Comparison of ENCODE assay signal across 11 mouse cellular contexts in the genomic region with DNA sequence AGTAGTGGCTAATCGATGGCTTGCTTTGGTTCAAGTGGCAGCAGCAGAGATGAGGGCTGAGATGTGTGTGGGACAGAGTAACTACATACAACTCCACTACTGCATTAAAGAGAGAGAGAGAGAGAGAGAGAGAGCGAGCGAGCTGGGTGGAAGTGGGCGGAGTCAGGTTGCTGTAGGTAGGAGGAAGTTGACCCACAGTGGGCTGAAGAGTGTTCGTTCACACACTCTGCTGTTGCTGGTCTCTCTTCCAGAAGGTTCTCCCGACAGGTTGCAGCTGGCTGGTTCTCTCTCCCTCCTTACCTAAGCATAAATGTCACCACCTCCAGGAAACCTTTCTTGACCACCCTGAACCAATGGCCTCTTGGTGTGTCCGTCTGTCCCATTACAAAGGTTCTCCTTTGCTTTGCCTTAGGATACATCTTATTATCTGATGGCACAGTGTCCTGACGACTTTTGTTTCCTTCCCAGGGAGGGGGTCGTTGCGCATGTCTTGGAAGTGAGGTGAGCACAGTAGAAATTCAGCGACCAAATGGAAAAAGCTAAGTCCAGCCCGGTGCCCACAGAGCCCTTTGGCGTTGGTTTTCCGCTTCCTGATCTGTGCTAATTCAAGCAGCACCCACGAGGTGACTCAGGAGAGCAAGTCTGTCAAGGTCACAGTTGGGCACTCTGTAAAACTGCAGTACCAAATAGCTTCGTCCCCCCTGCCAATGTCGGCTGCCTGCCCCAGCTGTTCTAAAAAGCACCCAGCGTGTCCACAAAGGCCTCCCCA. TPM values are rescaled to one million over a fixed set of nuclear protein-coding genes. Genes with fewer than 3 reads are reported as not detected.
DNase-seq lines count a peak whose midpoint lies in the region; ATAC-seq and TF ChIP-seq lines count a peak whose summit lies in the region.
"Had no signal": no experiment of that assay in that cellular context is flagged by ENCODE, and none has a peak within 500 bp of the region (broad histone marks: within the 10 kb centered on the region; RNA-seq: fewer than 3 reads in every experiment).

No protein-coding gene starts in this region.

- WGBS in kidney, embryonic 15.5 days: 73% methylated on average over 18 of the region's 18 CpGs
- 5% methylated on average over 18 of the region's 18 CpGs for WGBS in spleen, adult 2 months
- WGBS in lung, adult 2 months: 58% methylated on average over 18 of the region's 18 CpGs

- 0 out of 2 replicates have a peak, but pooled peaks cover 3% of the 10 kb centered on the region for H3K9me3 ChIP-seq in kidney, embryonic 15.5 days (replicated peaks)

- peak overlapping the region; percentile 56; the same call in 1 of the 2 replicates for H3K27ac ChIP-seq in kidney, embryonic 15.5 days
- peak overlapping the region; percentile 94 for H3K27ac ChIP-seq in spleen, adult 2 months (ENCODE audit: insufficient read depth, low read length)

- H3K4me1 ChIP-seq in kidney, embryonic 15.5 days: peaks cover 26% of the 10 kb centered on the region
- H3K4me1 ChIP-seq in spleen, adult 2 months (ENCODE audit: control insufficient read depth, insufficient read depth, insufficient read length): peaks cover 33% of the 10 kb centered on the region; the same call in 1 of the 2 replicates
- peaks cover 2% of the 10 kb centered on the region; the same call in 1 of the 2 replicates for H3K4me1 ChIP-seq in lung, adult 2 months (ENCODE audit: control insufficient read depth, insufficient read depth, low read length)

- DNase-seq in adrenal gland, postnatal 10 days: peak; percentile 52
- DNase-seq in adrenal gland, postnatal 25 days: no peak
- DNase-seq in T-cell, adult 2 months (ENCODE audit: low spot score): peak; percentile 72
- DNase-seq in spleen, adult 2 months (ENCODE audit: low read depth in 1 of 2, low spot score in 2 of 2): peak; percentile 74 to 77
- no peak for DNase-seq in urinary bladder, adult 18-20 months (ENCODE audit: low spot score in 2 of 2)
- DNase-seq in right cerebral cortex, adult 18-20 months: no peak
- no peak for DNase-seq in lung, adult 2 months

- H3K27me3 ChIP-seq in kidney, embryonic 15.5 days: no peaks in the 10 kb centered on the region
- H3K27me3 ChIP-seq in spleen, adult 2 months (ENCODE audit: control insufficient read depth, insufficient read depth, low read length): no peaks in the 10 kb centered on the region

- no peak for TF ChIP-seq CTCF in spleen, adult 2 months (IDR thresholded peaks at IDR 0.05; ENCODE audit: extremely low read depth, insufficient read depth, insufficient read length, insufficient replicate concordance)
- no peak for TF ChIP-seq CTCF in lung, adult 2 months (IDR thresholded peaks at IDR 0.05; ENCODE audit: insufficient read depth, low read length)

- ATAC-seq in kidney, embryonic 15.5 days (replicated peaks; ENCODE audit: low FRiP score): 0 out of 2 replicates have a peak, but pooled peaks have one; percentile 24
- ATAC-seq: forebrain, embryonic 16.5 days had no signal

- H3K9ac ChIP-seq in kidney, embryonic 15.5 days: no peak overlapping the region

- H3K4me2 ChIP-seq in kidney, embryonic 15.5 days: no peak overlapping the region

- no peak overlapping the region for H3K4me3 ChIP-seq in kidney, embryonic 15.5 days (replicated peaks)
- peak overlapping the region; percentile 26 for H3K4me3 ChIP-seq in spleen, adult 2 months (ENCODE audit: extremely low read depth, insufficient read depth, insufficient read length)
- no peak overlapping the region for H3K4me3 ChIP-seq in lung, adult 2 months (replicated peaks; ENCODE audit: extremely low read depth, low read depth, low read length)

- TF ChIP-seq POLR2A in spleen, adult 2 months (IDR thresholded peaks at IDR 0.05; ENCODE audit: low read depth, low read length): peak; percentile 82
- no peak for TF ChIP-seq POLR2A in lung, adult 2 months (IDR thresholded peaks at IDR 0.05; ENCODE audit: borderline replicate concordance, extremely low read depth, low read depth, low read length)

- peaks cover 12% of the 10 kb centered on the region; the same call in 1 of the 2 replicates for H3K36me3 ChIP-seq in kidney, embryonic 15.5 days
- peaks cover 13% of the 10 kb centered on the region; the same call in 1 of the 2 replicates for H3K36me3 ChIP-seq in spleen, adult 2 months (ENCODE audit: control insufficient read depth, insufficient read depth, low read length)

RNA-seq across cellular contexts. Expression of a gene that starts 6.7 kb away (rescaled TPM):
- total RNA-seq in adrenal gland, postnatal 10 days (2021): 1 to 10 TPM; 1.6 to 1.8 TPM
- 1.1 and 1.6 TPM in 2 replicates for total RNA-seq in adrenal gland, postnatal 25 days (2021)
- polyA plus RNA-seq in kidney, embryonic 15.5 days (2015; fragmentation: Nextera tagmentation; extraction: Ambion mirVana): 3.0 and 3.6 TPM in 2 replicates
- 70.7 and 72.5 TPM in 2 replicates for polyA plus RNA-seq in spleen, adult 2 months (2012; rRNA removed)
- polyA plus RNA-seq in lung, adult 2 months (2012; rRNA removed): 10.0 and 10.8 TPM in 2 replicates

RNA-seq across cellular contexts. Expression of a gene that starts 16.2 kb away (rescaled TPM):
- 10 to 100 TPM; 19.5 to 27.4 TPM for total RNA-seq in adrenal gland, postnatal 10 days (2021)
- total RNA-seq in adrenal gland, postnatal 25 days (2021): 34.7 and 41.6 TPM in 2 replicates
- 11.0 and 11.1 TPM in 2 replicates for polyA plus RNA-seq in kidney, embryonic 15.5 days (2015; fragmentation: Nextera tagmentation; extraction: Ambion mirVana)
- 20.5 and 23.2 TPM in 2 replicates for polyA plus RNA-seq in spleen, adult 2 months (2012; rRNA removed)
- 12.9 and 15.2 TPM in 2 replicates for polyA plus RNA-seq in lung, adult 2 months (2012; rRNA removed)

RNA-seq across cellular contexts. Expression of a gene that starts 43.4 kb away (rescaled TPM):
- total RNA-seq in adrenal gland, postnatal 10 days (2021): 10 to 100 TPM; 29.0 to 29.4 TPM
- 26.8 and 30.8 TPM in 2 replicates for total RNA-seq in adrenal gland, postnatal 25 days (2021)
- polyA plus RNA-seq in kidney, embryonic 15.5 days (2015; fragmentation: Nextera tagmentation; extraction: Ambion mirVana): 82.5 and 90.5 TPM in 2 replicates
- polyA plus RNA-seq in spleen, adult 2 months (2012; rRNA removed): 13.3 and 19.5 TPM in 2 replicates
- 19.3 and 21.5 TPM in 2 replicates for polyA plus RNA-seq in lung, adult 2 months (2012; rRNA removed)

RNA-seq across cellular contexts. Expression of a gene that starts 56.7 kb away (rescaled TPM):
- 100 to 1,000 TPM in 1 of 2 experiments, 10 to 100 TPM in 1; 65.8 to 142 TPM for total RNA-seq in adrenal gland, postnatal 10 days (2021)
- 1.4 and 25.2 TPM in 2 replicates for total RNA-seq in adrenal gland, postnatal 25 days (2021)
- 0.99 and 1.5 TPM in 2 replicates for polyA plus RNA-seq in kidney, embryonic 15.5 days (2015; fragmentation: Nextera tagmentation; extraction: Ambion mirVana)
- polyA plus RNA-seq in spleen, adult 2 months (2012; rRNA removed): 0.19 and 0.37 TPM in 2 replicates
- 1.4 and 2.2 TPM in 2 replicates for polyA plus RNA-seq in lung, adult 2 months (2012; rRNA removed)
- total RNA-seq: left cerebral cortex, postnatal 14 days had no signal
- polyA plus RNA-seq: C2C12; forebrain, embryonic 16.5 days had no signal

RNA-seq across cellular contexts. Expression of a gene that starts 57.6 kb away (rescaled TPM):
- total RNA-seq in adrenal gland, postnatal 10 days (2021): 10 to 100 TPM; 18.5 to 22.8 TPM
- 15.0 and 20.3 TPM in 2 replicates for total RNA-seq in adrenal gland, postnatal 25 days (2021)
- 15.3 and 19.2 TPM in 2 replicates for polyA plus RNA-seq in kidney, embryonic 15.5 days (2015; fragmentation: Nextera tagmentation; extraction: Ambion mirVana)
- polyA plus RNA-seq in spleen, adult 2 months (2012; rRNA removed): 5.8 and 7.6 TPM in 2 replicates
- 10.4 and 12.1 TPM in 2 replicates for polyA plus RNA-seq in lung, adult 2 months (2012; rRNA removed)

Comparison
In these comparisons a context has a peak if more than half of its experiments do, and no peak if none do; other contexts are left out.
1. DNase-seq: peak in adrenal gland, postnatal 10 days (single experiment), T-cell, adult 2 months (single experiment) and spleen, adult 2 months (2 of 2); none in adrenal gland, postnatal 25 days (single experiment), urinary bladder, adult 18-20 months (0 of 2), right cerebral cortex, adult 18-20 months (single experiment) and lung, adult 2 months (single experiment).